Mouse (Mus musculus) ES-Bruce4 (cell line): ENCODE measurements around the gene Atf4.

Experiments
- CTCF ChIP-seq: IDR thresholded peaks from one replicate; pipeline ENCODE4 v1.8.1; 2011; ENCODE audit warnings: low read depth, low read length
- POLR2A ChIP-seq: IDR thresholded peaks from one replicate; pipeline ENCODE4 v1.8.1; 2011; ENCODE audit warnings: low read length; ENCODE audit not compliant: insufficient read depth

- TF ChIP-seq CTCF (no peak), POLR2A (no peak)
Measured at GRCm38 (mm10) chr15:80261100-80261499, 6.1 kb downstream of the Atf4 start.
